ENCODE assay signal across 1 mouse cellular context in genomic region chr9:44410647-44411336, GRCm38 (mm10).
TF ChIP-seq lines count a peak whose summit lies in the region.

No protein-coding gene starts in this region.

TF ChIP-seq in ES-E14, 5 proteins besides CTCF, POLR2A, EP300 and RAD21 (continued from another document):
- TF ChIP-seq CHD2 (IDR thresholded peaks at IDR 0.05; ENCODE audit: low read depth, low read length), result 0 out of 2 replicates have a peak, but pooled peaks have one; percentile 40
TF ChIP-seq in ES-E14: peak in this region for 1.
